ENCODE assay signal across 24 mouse cellular contexts in the genomic region with DNA sequence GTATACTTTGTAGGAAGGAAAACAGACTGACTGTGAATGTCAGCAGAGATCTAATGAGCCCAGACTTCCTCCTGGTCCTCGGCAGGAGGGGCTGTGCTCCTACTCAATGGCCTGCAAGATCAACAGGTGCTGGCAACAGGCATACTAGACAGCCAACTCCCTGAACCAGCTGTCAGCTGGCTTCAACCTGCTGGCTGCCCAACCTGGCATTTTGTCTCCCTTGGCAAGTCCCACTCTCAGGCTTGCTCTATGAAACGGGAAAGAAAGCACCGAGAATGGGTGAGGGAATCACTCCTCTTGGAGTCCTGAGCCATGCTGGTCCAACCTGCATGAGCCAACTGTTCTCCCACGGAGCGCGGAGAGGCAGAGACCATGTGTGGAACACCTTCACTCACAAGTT. TPM values are rescaled to one million over a fixed set of nuclear protein-coding genes. Genes with fewer than 3 reads are reported as not detected.
DNase-seq lines count a peak whose midpoint lies in the region; ATAC-seq and TF ChIP-seq lines count a peak whose summit lies in the region.
"Had no signal": no experiment of that assay in that cellular context is flagged by ENCODE, and none has a peak within 500 bp of the region (broad histone marks: within the 10 kb centered on the region; RNA-seq: fewer than 3 reads in every experiment).

No protein-coding gene starts in this region.

- no peak overlapping the region for H3K9ac ChIP-seq in hindbrain, postnatal 0 days (replicated peaks; ENCODE audit: low read length)
- no peak overlapping the region for H3K9ac ChIP-seq in hindbrain, embryonic 12.5 days
- H3K9ac ChIP-seq: forebrain, embryonic 12.5 days; liver, embryonic 14.5 days; midbrain, embryonic 13.5 days; stomach, embryonic 15.5 days had no signal

- no peak overlapping the region for H3K4me2 ChIP-seq in hindbrain, postnatal 0 days (ENCODE audit: low read depth, low read length)
- no peak overlapping the region for H3K4me2 ChIP-seq in hindbrain, embryonic 12.5 days (replicated peaks)
- H3K4me2 ChIP-seq: forebrain, embryonic 12.5 days; midbrain, embryonic 13.5 days; stomach, embryonic 15.5 days had no signal

- TF ChIP-seq CTCF in hindbrain, postnatal 0 days (IDR thresholded peaks at IDR 0.05; ENCODE audit: low read depth), result peak; percentile 14; the same call in 1 of the 2 replicates

- no peak overlapping the region for H3K4me3 ChIP-seq in hindbrain, postnatal 0 days (ENCODE audit: low read length)
- no peak overlapping the region for H3K4me3 ChIP-seq in hindbrain, embryonic 12.5 days
- H3K4me3 ChIP-seq: erythroblast, embryonic 14.5 days; forebrain, embryonic 12.5 days; midbrain, embryonic 13.5 days; stomach, embryonic 15.5 days had no signal

- 69% methylated on average over 6 of the region's 6 CpGs for WGBS in hindbrain, postnatal 0 days
- WGBS in hindbrain, embryonic 12.5 days, result 91% methylated on average over 6 of the region's 6 CpGs

- intact Hi-C loops in gastrocnemius, postnatal 14 days (cut with DNase I; ENCODE audit: low total_unique reads), result no loop called here
- intact Hi-C loops in heart, postnatal 10 days (cut with DNase I), result no loop called here

- no peaks in the 10 kb centered on the region for H3K9me3 ChIP-seq in hindbrain, postnatal 0 days (ENCODE audit: low read length)
- H3K9me3 ChIP-seq in hindbrain, embryonic 12.5 days (replicated peaks), result no peaks in the 10 kb centered on the region
- H3K9me3 ChIP-seq: forebrain, embryonic 12.5 days; midbrain, embryonic 13.5 days; stomach, embryonic 15.5 days had no signal

- no peaks in the 10 kb centered on the region for H3K4me1 ChIP-seq in hindbrain, postnatal 0 days (ENCODE audit: insufficient read depth, low read length)
- H3K4me1 ChIP-seq in hindbrain, embryonic 12.5 days, result no peaks in the 10 kb centered on the region
- H3K4me1 ChIP-seq: forebrain, embryonic 12.5 days; midbrain, embryonic 13.5 days; stomach, embryonic 15.5 days had no signal

- H3K27ac ChIP-seq in hindbrain, postnatal 0 days, result no peak overlapping the region
- H3K27ac ChIP-seq in hindbrain, embryonic 12.5 days, result no peak overlapping the region
- H3K27ac ChIP-seq: forebrain, embryonic 12.5 days; liver, embryonic 14.5 days; macrophage; midbrain, embryonic 13.5 days; stomach, embryonic 15.5 days had no signal

- H3K36me3 ChIP-seq in hindbrain, postnatal 0 days (ENCODE audit: insufficient read depth, low read length), result no peaks in the 10 kb centered on the region
- H3K36me3 ChIP-seq in hindbrain, embryonic 12.5 days, result no peaks in the 10 kb centered on the region
- H3K36me3 ChIP-seq: forebrain, embryonic 12.5 days; midbrain, embryonic 13.5 days; stomach, embryonic 15.5 days had no signal

- no peak for ATAC-seq in hindbrain, postnatal 0 days
- ATAC-seq in hindbrain, embryonic 12.5 days (ENCODE audit: low FRiP score), result no peak
- ATAC-seq: intestine, embryonic 16.5 days; midbrain, embryonic 13.5 days had no signal

- no peaks in the 10 kb centered on the region for H3K27me3 ChIP-seq in hindbrain, postnatal 0 days (ENCODE audit: insufficient read depth, low read length)
- no peaks in the 10 kb centered on the region for H3K27me3 ChIP-seq in hindbrain, embryonic 12.5 days
- H3K27me3 ChIP-seq: forebrain, embryonic 12.5 days; midbrain, embryonic 13.5 days; stomach, embryonic 15.5 days had no signal

- DNase-seq in hindbrain, postnatal 0 days (ENCODE audit: low spot score), result peak; percentile 43
- peak; percentile 25 to 32 for DNase-seq in right cerebral cortex, postnatal 10 days (ENCODE audit: low spot score in 2 of 2)
- DNase-seq in right cerebral cortex, postnatal 36 days (ENCODE audit: low spot score in 2 of 2), result no peak
- DNase-seq in gastrocnemius, postnatal 14 days, result peak; percentile 78
- DNase-seq in skeletal muscle tissue, adult 2 months (ENCODE audit: low read depth, low spot score), result peak; percentile 91
- no peak for DNase-seq in heart, postnatal 10 days
- DNase-seq in Muller cell, postnatal 12 days (ENCODE audit: inconsistent ontology term), result no peak
- DNase-seq: adrenal gland, adult 8-10 months; B cell, adult 2 months; cerebellum, adult 9-10 months; kidney, postnatal 14 days; layer of hippocampus, postnatal 36 days; liver; lung, adult 2 months; lung, postnatal 10 days; right cerebral cortex, adult 18-20 months had no signal

RNA-seq across cellular contexts. Expression of a gene that starts 36.7 kb away (rescaled TPM):
- 8.5 and 11.0 TPM in 2 replicates for total RNA-seq in hindbrain, postnatal 0 days (2014; rRNA removed)
- 30.5 and 32.2 TPM in 2 replicates for polyA plus RNA-seq in hindbrain, postnatal 0 days (2015; fragmentation: Nextera tagmentation; extraction: Ambion mirVana)
- polyA plus RNA-seq in hindbrain, embryonic 12.5 days (2016; fragmentation: Nextera tagmentation; extraction: Ambion mirVana), result 43.3 and 45.6 TPM in 2 replicates
- 10 to 100 TPM; 27.2 to 32.5 TPM for total RNA-seq in gastrocnemius, postnatal 14 days (2021)
- 10 to 100 TPM; 48.0 to 52.0 TPM for total RNA-seq in heart, postnatal 10 days (2021)

RNA-seq across cellular contexts. Expression of a gene that starts 36.9 kb away (rescaled TPM):
- total RNA-seq in hindbrain, postnatal 0 days (2014; rRNA removed), result 37.0 and 40.4 TPM in 2 replicates
- 25.3 and 26.3 TPM in 2 replicates for polyA plus RNA-seq in hindbrain, postnatal 0 days (2015; fragmentation: Nextera tagmentation; extraction: Ambion mirVana)
- 47.5 and 50.1 TPM in 2 replicates for polyA plus RNA-seq in hindbrain, embryonic 12.5 days (2016; fragmentation: Nextera tagmentation; extraction: Ambion mirVana)
- total RNA-seq in gastrocnemius, postnatal 14 days (2021), result 10 to 100 TPM; 16.3 to 17.5 TPM
- 10 to 100 TPM; 23.4 to 25.9 TPM for total RNA-seq in heart, postnatal 10 days (2021)

Comparison
In these comparisons a context has a peak if more than half of its experiments do, and no peak if none do; other contexts are left out.
1. DNase-seq: peak in hindbrain, postnatal 0 days (single experiment), right cerebral cortex, postnatal 10 days (2 of 2), gastrocnemius, postnatal 14 days (single experiment) and skeletal muscle tissue, adult 2 months (single experiment); none in right cerebral cortex, postnatal 36 days (0 of 2), heart, postnatal 10 days (0 of 2) and Muller cell, postnatal 12 days (single experiment).